ENCODE assay signal across 8 mouse cellular contexts in genomic region chr11:20859858-20860257, GRCm38 (mm10). TPM values are rescaled to one million over a fixed set of nuclear protein-coding genes. Genes with fewer than 3 reads are reported as not detected.
DNase-seq lines count a peak whose midpoint lies in the region; ATAC-seq lines count a peak whose summit lies in the region.

No protein-coding gene starts in this region.

- no peak overlapping the region for H3K9ac ChIP-seq in intestine, embryonic 14.5 days (ENCODE audit: low read length)
- H3K9ac ChIP-seq in lung, embryonic 15.5 days = no peak overlapping the region

- no peaks in the 10 kb centered on the region for H3K36me3 ChIP-seq in intestine, embryonic 14.5 days (ENCODE audit: control insufficient read depth, insufficient read depth, low read length)
- no peaks in the 10 kb centered on the region for H3K36me3 ChIP-seq in lung, embryonic 15.5 days

- peak; percentile 91 for DNase-seq in heart, adult 11 months
- DNase-seq in heart, postnatal 14 days = no peak
- DNase-seq in NIH3T3 (ENCODE audit: low read depth) = peak; percentile 33
- peak; percentile 59 for DNase-seq in intestine, embryonic 14.5 days (ENCODE audit: low spot score)
- DNase-seq in right cerebral cortex, adult 18-20 months = no peak
- DNase-seq in left cerebral cortex, postnatal 10 days (ENCODE audit: extremely low spot score in 1 of 2, low spot score in 2 of 2) = no peak
- DNase-seq in spleen, postnatal 10 days (ENCODE audit: low spot score in 2 of 2) = no peak

- H3K27ac ChIP-seq in intestine, embryonic 14.5 days (ENCODE audit: low read depth) = peak overlapping the region; percentile 85; the same call in 1 of the 2 replicates
- H3K27ac ChIP-seq in lung, embryonic 15.5 days = peak overlapping the region; percentile 97

- peaks cover 16% of the 10 kb centered on the region; the same call in 1 of the 2 replicates for H3K4me1 ChIP-seq in intestine, embryonic 14.5 days (replicated peaks; ENCODE audit: control insufficient read depth, insufficient read depth, low read length)
- peaks cover 34% of the 10 kb centered on the region for H3K4me1 ChIP-seq in lung, embryonic 15.5 days

- no peaks in the 10 kb centered on the region for H3K27me3 ChIP-seq in intestine, embryonic 14.5 days (replicated peaks; ENCODE audit: control insufficient read depth, insufficient read depth, low read length)
- H3K27me3 ChIP-seq in lung, embryonic 15.5 days = no peaks in the 10 kb centered on the region

- intact Hi-C loops in heart, postnatal 14 days (cut with DNase I) = loop anchor here (1.0 to 5.0 kb wide), 3 partner anchors 29 to 54 kb away; partner anchors contain the start of gene Lgalsl
- intact Hi-C loops in left cerebral cortex, postnatal 10 days (cut with DNase I) = no loop called here

- peak; percentile 38; the same call in 1 of the 2 replicates for ATAC-seq in intestine, embryonic 14.5 days (replicated peaks; ENCODE audit: low FRiP score, low TSS enrichment, low read depth)
- ATAC-seq in lung, embryonic 15.5 days (ENCODE audit: borderline replicate concordance, extremely low read depth, low FRiP score, low TSS enrichment) = no peak

- no peaks in the 10 kb centered on the region for H3K9me3 ChIP-seq in intestine, embryonic 14.5 days (ENCODE audit: control insufficient read depth, low read length)
- H3K9me3 ChIP-seq in lung, embryonic 15.5 days = no peaks in the 10 kb centered on the region

- 38% methylated on average over 6 of the region's 6 CpGs for WGBS in intestine, embryonic 14.5 days
- WGBS in lung, embryonic 15.5 days = 45% methylated on average over 6 of the region's 6 CpGs

- no peak overlapping the region for H3K4me3 ChIP-seq in intestine, embryonic 14.5 days (ENCODE audit: low read depth, low read length)
- no peak overlapping the region for H3K4me3 ChIP-seq in lung, embryonic 15.5 days

- H3K4me2 ChIP-seq in intestine, embryonic 14.5 days (ENCODE audit: low read length) = peak overlapping the region; percentile 30
- peak overlapping the region; percentile 46 for H3K4me2 ChIP-seq in lung, embryonic 15.5 days

RNA-seq across cellular contexts. Expression of gene Lgalsl, which starts 29.0 kb away (rescaled TPM):
- total RNA-seq in heart, postnatal 14 days (2021) = 10 to 100 TPM; 35.5 to 42.6 TPM
- 33.4 and 39.4 TPM in 2 replicates for polyA plus RNA-seq in intestine, embryonic 14.5 days (2014; fragmentation: Nextera tagmentation; extraction: Ambion mirVana)
- 52.3 and 54.4 TPM in 2 replicates for polyA plus RNA-seq in lung, embryonic 15.5 days (2015; fragmentation: Nextera tagmentation; extraction: Ambion mirVana)
- total RNA-seq in left cerebral cortex, postnatal 10 days (2021) = 100 to 1,000 TPM in 1 of 2 experiments, 10 to 100 TPM in 1; 99.8 to 102 TPM

Comparison
In these comparisons a context has a peak if more than half of its experiments do, and no peak if none do; other contexts are left out.
1. DNase-seq: peak in heart, adult 11 months (single experiment), NIH3T3 (single experiment) and intestine, embryonic 14.5 days (single experiment); none in heart, postnatal 14 days (0 of 2), right cerebral cortex, adult 18-20 months (single experiment), left cerebral cortex, postnatal 10 days (0 of 2) and spleen, postnatal 10 days (0 of 2).